Mouse (Mus musculus) splenic B cell, adult 2 months (primary cell): ENCODE results near the gene Mogs.

Experiments used
- DNase-seq: peaks from one replicate; pipeline ENCODE4 v3.0.0-alpha.2; 2011; ENCODE audit warnings: low read depth, low spot score
- H3K27me3 ChIP-seq: 2 replicates; pipeline ENCODE4 v1.6.1; 2012; ENCODE audit warnings: mild to moderate bottlenecking, low read length, moderate library complexity, mixed read lengths; ENCODE audit not compliant: control insufficient read depth, poor library complexity, insufficient read depth, severe bottlenecking
- H3K36me3 ChIP-seq: 2 replicates; pipeline ENCODE4 v1.6.1; 2012; ENCODE audit warnings: mild to moderate bottlenecking, low read length, moderate library complexity, mixed read lengths; ENCODE audit not compliant: control insufficient read depth, poor library complexity, insufficient read depth, severe bottlenecking

Gene Mogs

DNA sequence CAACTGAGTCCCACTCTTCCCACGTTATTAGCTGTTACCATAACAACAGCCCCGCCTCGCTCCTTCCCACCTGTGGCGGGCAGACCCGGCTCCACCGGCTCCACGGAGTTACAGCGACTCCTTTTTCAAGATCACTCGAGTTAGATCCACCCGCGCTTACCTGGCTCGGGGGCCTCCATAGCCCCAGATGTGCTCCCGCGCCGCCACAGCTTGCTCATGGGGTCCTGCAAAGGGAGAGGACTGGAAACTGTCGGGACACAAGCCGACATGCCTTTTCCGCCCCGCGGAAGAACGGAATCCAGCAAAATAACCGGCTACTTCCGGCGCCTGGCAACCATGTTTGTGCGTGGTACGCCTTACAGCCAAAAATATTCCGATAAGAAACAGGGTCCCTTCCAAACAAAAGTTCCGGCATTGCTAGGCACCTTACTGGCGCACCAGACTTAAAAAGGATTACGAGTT, 9.6 kb downstream of the Mogs start:
- DNase-seq = peak; percentile 96
- H3K27me3 ChIP-seq = no peaks in the 10 kb centered on the region
- H3K36me3 ChIP-seq = no peaks in the 10 kb centered on the region

- H3K36me3 ChIP-seq = no peaks in the 10 kb centered on the region
- no peak for DNase-seq
- no peaks in the 10 kb centered on the region for H3K27me3 ChIP-seq
Observed at GRCm38 (mm10) chr6:83125331-83125730, 10.0 kb downstream of the Mogs start, which contains the start of gene Ino80b. Gene Ino80b, minus strand, starts transcription at chr6:83125431.

DNA sequence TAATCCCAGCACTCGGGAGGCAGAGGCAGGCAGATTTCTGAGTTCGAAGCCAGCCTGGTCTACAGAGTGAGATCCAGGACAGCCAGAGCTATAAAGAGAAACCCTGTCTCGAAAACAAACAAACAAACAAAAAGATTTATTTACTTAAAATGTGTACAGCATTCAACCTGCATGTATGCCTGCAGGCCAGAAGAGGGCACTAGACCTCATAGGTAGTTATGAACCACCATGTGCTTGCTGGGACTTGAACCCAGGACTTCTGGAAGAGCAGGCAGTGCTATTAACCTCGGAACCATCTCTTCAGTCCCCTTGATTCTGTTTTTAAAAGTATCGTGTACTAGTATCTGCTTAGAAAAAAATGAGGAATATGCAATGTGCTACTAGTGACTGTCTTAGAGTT, 12.1 kb downstream of the Mogs start:
- DNase-seq = no peak

DNA sequence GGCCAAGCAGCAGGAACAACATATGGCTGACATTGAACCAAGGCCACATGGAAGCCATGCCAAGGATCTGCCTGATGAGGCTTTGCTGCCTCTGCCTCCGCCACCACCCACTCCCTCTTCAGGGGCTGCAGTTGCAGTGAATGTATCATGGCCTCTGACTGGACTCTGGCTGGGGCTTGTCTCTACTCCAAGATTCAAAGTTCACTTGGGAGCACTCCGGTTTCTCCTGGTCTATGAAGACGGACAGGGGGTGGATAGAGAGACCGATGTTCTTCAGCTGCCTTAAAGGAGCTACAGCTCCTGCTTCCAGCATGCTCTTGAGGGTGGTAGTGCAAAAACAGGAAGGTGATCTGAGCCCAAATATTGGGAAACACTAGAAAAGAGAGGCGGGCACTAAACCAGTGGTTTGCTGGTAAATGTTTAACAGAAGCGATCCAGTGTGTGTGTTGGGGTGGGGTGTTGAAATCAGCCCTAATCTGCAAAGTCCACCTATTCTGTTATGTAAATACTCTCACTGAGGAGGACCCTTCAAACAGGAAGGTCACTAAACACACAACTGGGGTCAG, 16.3 kb downstream of the Mogs start:
- Histone ChIP-seq H3K27me3 (peaks cover 2% of the 10 kb centered on the region; the same call in 1 of the 2 replicates), H3K36me3 (no peaks in the 10 kb centered on the region)
- DNase-seq = no peak

More for the DNA sequence above, 12.1 kb downstream of the Mogs start:
- Histone ChIP-seq H3K27me3 (no peaks in the 10 kb centered on the region), H3K36me3 (no peaks in the 10 kb centered on the region)

GRCm38 (mm10) chr6:83132176-83132919, 17.1 kb downstream of the Mogs start:
- peaks cover 2% of the 10 kb centered on the region; the same call in 1 of the 2 replicates for H3K27me3 ChIP-seq
- no peak for DNase-seq
- no peaks in the 10 kb centered on the region for H3K36me3 ChIP-seq

GRCm38 (mm10) chr6:83134226-83134625, 18.9 kb downstream of the Mogs start:
- H3K36me3 ChIP-seq = no peaks in the 10 kb centered on the region
- no peak for DNase-seq
- H3K27me3 ChIP-seq = peaks cover 2% of the 10 kb centered on the region

- H3K27me3 ChIP-seq = peaks cover 2% of the 10 kb centered on the region
- H3K36me3 ChIP-seq = no peaks in the 10 kb centered on the region
- no peak for DNase-seq
Observed at GRCm38 (mm10) chr6:83134951-83135513, 19.7 kb downstream of the Mogs start, which contains the start of gene Rtkn. Gene Rtkn, plus strand, starts transcription at chr6:83135463.

- DNase-seq = no peak
- Histone ChIP-seq H3K27me3 (peaks cover 2% of the 10 kb centered on the region), H3K36me3 (no peaks in the 10 kb centered on the region)
Observed at GRCm38 (mm10) chr6:83135571-83136161, 20.4 kb downstream of the Mogs start.

- Histone ChIP-seq H3K27me3 (peaks cover 2% of the 10 kb centered on the region), H3K36me3 (no peaks in the 10 kb centered on the region)
- no peak for DNase-seq
Observed at GRCm38 (mm10) chr6:83136291-83136880, 21.1 kb downstream of the Mogs start.

GRCm38 (mm10) chr6:83136881-83137575, 21.7 kb downstream of the Mogs start:
- Histone ChIP-seq H3K36me3 (no peaks in the 10 kb centered on the region), H3K27me3 (peaks cover 2% of the 10 kb centered on the region)
- DNase-seq = no peak

- Histone ChIP-seq H3K27me3 (peaks cover 2% of the 10 kb centered on the region), H3K36me3 (no peaks in the 10 kb centered on the region)
- no peak for DNase-seq
Observed at GRCm38 (mm10) chr6:83137576-83137950, 22.3 kb downstream of the Mogs start.

GRCm38 (mm10) chr6:83138056-83138455, 22.8 kb downstream of the Mogs start:
- Histone ChIP-seq H3K27me3 (peaks cover 2% of the 10 kb centered on the region), H3K36me3 (no peaks in the 10 kb centered on the region)
- DNase-seq = no peak

DNA sequence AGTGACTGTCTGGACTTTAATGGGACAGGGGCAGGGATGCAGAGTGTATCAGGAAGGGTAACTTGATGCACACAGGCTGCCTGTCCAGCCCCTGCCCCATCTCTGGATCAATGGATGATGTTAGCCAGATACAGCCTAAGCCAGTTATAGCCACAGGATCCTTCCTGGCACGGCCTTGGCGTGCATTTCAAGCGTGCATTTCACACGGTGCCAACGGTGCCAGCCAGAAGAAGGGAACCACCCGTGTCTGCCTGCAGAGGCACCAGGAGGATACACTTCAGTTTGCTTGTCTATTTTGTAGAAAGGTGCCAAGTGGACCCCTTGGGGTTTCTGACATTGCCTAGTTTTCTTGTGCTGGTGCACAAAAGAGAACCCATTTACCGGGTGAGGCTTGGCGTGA, 24.7 kb downstream of the Mogs start:
- H3K36me3 ChIP-seq = no peaks in the 10 kb centered on the region
- H3K27me3 ChIP-seq = peaks cover 2% of the 10 kb centered on the region
- DNase-seq = no peak

DNA sequence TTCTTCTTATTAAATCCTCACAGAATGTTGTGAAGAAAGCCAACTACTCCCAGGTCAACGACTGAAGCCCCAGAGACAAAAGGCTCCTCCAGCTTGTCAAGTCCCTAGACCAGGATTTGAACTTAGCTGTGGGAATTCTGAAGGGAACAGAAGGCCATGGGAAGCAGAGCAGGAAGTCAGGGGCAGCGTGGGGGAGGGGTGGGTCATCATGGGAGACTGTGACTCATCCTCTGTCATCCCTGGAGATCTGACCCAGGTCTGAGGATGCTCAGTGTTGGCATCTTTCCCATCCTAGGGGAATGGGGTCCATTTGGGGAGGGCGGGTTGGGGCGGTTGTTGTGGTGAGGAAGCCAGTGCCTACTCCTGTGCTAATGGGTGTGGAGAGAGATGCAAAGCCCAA, 26.3 kb downstream of the Mogs start:
- DNase-seq = no peak
- no peaks in the 10 kb centered on the region for H3K36me3 ChIP-seq

More for the DNA sequence above, 26.3 kb downstream of the Mogs start:
- H3K27me3 ChIP-seq = no peaks in the 10 kb centered on the region; the same call in 1 of the 2 replicates
